15 mouse cellular contexts compared by ENCODE assay signal in the genomic region with DNA sequence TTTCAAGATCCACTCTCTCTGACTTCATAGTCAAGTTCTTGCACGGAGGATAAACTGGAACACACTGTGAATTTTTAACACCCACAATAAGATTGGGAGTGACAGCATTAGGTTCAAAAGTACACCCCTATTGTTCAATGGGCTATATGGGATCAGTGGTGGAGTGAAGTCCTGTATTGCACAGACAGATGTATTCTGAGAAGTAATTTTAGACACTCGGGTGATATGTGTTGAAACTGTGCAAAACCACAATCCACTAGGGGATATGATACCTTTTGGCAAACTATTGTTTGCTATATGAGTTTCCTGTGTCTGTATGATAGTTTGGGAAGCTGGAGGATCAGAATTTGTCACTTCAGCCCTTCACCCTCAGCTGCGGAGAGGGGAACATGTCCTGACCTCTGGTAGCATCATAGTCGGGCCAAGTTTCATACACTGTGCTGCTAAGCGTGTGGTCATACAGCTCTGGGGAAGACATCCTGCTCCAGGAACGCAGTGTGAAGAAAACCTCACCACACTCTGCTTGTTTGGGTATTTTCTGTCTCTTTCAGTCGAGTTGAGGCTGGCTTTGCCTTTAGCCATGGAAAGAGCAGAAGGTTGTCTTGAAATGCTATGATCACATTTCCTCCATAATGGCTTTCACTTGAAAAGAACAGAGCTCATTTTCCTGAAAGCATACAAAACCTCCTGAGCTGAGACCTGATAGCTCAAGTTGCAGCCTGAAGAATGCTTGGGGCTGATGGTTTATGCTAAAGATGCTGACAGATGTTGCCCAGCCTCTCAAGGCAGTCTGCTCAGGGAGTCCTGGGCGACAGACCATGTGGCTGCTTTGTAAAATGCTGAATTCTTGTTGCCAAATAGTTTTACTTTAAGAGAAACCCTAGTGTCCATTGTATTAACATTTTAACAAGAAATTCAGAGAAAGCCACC.
A peak's percentile ranks its signal among the peaks of the same experiment; 100 is the strongest.
DNase-seq lines count a peak whose midpoint lies in the region; ATAC-seq lines count a peak whose summit lies in the region.
"Had no signal": no experiment of that assay in that cellular context is flagged by ENCODE, and none has a peak within 500 bp of the region (broad histone marks: within the 10 kb centered on the region; RNA-seq: fewer than 3 reads in every experiment).

No protein-coding gene starts in this region.

- no peak for ATAC-seq in kidney, embryonic 16.5 days (ENCODE audit: low FRiP score, low TSS enrichment)
- no peak for ATAC-seq in heart, embryonic 13.5 days (ENCODE audit: extremely low read depth, insufficient number of reproducible peaks, low FRiP score, low TSS enrichment)
- 0 out of 2 replicates have a peak, but pooled peaks have one; percentile 12 for ATAC-seq in megakaryocyte, adult 5-6 weeks (ENCODE audit: poor library complexity, severe bottlenecking)
- ATAC-seq: forebrain, embryonic 15.5 days; lung, postnatal 0 days had no signal

- H3K4me2 ChIP-seq in kidney, embryonic 16.5 days (replicated peaks; ENCODE audit: low read depth, low read length), result no peak overlapping the region
- no peak overlapping the region for H3K4me2 ChIP-seq in heart, embryonic 13.5 days
- H3K4me2 ChIP-seq: forebrain, embryonic 15.5 days; neural tube, embryonic 12.5 days had no signal

- H3K27me3 ChIP-seq in kidney, embryonic 16.5 days (ENCODE audit: insufficient read depth, low read length), result no peaks in the 10 kb centered on the region
- H3K27me3 ChIP-seq in embryonic facial prominence, embryonic 10.5 days (replicated peaks; ENCODE audit: low read depth, poor library complexity, severe bottlenecking), result no peaks in the 10 kb centered on the region
- H3K27me3 ChIP-seq in heart, embryonic 13.5 days (replicated peaks), result no peaks in the 10 kb centered on the region
- H3K27me3 ChIP-seq: forebrain, embryonic 15.5 days; neural tube, embryonic 12.5 days had no signal

- no peaks in the 10 kb centered on the region for H3K9me3 ChIP-seq in kidney, embryonic 16.5 days (ENCODE audit: low read length)
- no peaks in the 10 kb centered on the region for H3K9me3 ChIP-seq in embryonic facial prominence, embryonic 10.5 days
- no peaks in the 10 kb centered on the region for H3K9me3 ChIP-seq in heart, embryonic 13.5 days
- H3K9me3 ChIP-seq: forebrain, embryonic 15.5 days; neural tube, embryonic 12.5 days had no signal

- H3K27ac ChIP-seq in kidney, embryonic 16.5 days (ENCODE audit: low read length), result peak overlapping the region; percentile 48; the same call in 1 of the 2 replicates
- H3K27ac ChIP-seq in embryonic facial prominence, embryonic 10.5 days (replicated peaks), result peak overlapping the region; percentile 82
- H3K27ac ChIP-seq in heart, embryonic 13.5 days (replicated peaks), result peak overlapping the region; percentile 80
- H3K27ac ChIP-seq: forebrain, embryonic 15.5 days; neural tube, embryonic 12.5 days had no signal

- no peak overlapping the region for H3K9ac ChIP-seq in kidney, embryonic 16.5 days (replicated peaks; ENCODE audit: low read length)
- H3K9ac ChIP-seq in heart, embryonic 13.5 days, result no peak overlapping the region
- H3K9ac ChIP-seq: forebrain, embryonic 15.5 days; neural tube, embryonic 12.5 days had no signal

- H3K36me3 ChIP-seq in kidney, embryonic 16.5 days (ENCODE audit: insufficient read depth, low read length), result no peaks in the 10 kb centered on the region
- no peaks in the 10 kb centered on the region for H3K36me3 ChIP-seq in embryonic facial prominence, embryonic 10.5 days (replicated peaks)
- no peaks in the 10 kb centered on the region for H3K36me3 ChIP-seq in heart, embryonic 13.5 days
- H3K36me3 ChIP-seq: forebrain, embryonic 15.5 days; neural tube, embryonic 12.5 days had no signal

- H3K4me1 ChIP-seq in kidney, embryonic 16.5 days (ENCODE audit: insufficient read depth, low read length), result peaks cover 20% of the 10 kb centered on the region
- H3K4me1 ChIP-seq in embryonic facial prominence, embryonic 10.5 days, result peaks cover 36% of the 10 kb centered on the region
- H3K4me1 ChIP-seq in heart, embryonic 13.5 days, result peaks cover 50% of the 10 kb centered on the region
- H3K4me1 ChIP-seq: forebrain, embryonic 15.5 days had no signal

- DNase-seq in kidney, postnatal 4 days, result no peak
- no peak for DNase-seq in embryonic facial prominence, embryonic 10.5 days (ENCODE audit: low spot score)
- DNase-seq in right cerebral cortex, postnatal 36 days (ENCODE audit: low spot score in 2 of 2), result no peak
- no peak for DNase-seq in natural killer cell, adult 2 months (ENCODE audit: low spot score in 2 of 2)
- DNase-seq: adrenal gland, postnatal 36 days; cerebellum, adult 2 months; kidney, adult 18-20 months; right cerebral cortex, postnatal 4 days; thymus, postnatal 14 days had no signal

- no peak overlapping the region for H3K4me3 ChIP-seq in kidney, embryonic 16.5 days (ENCODE audit: low read length)
- H3K4me3 ChIP-seq in embryonic facial prominence, embryonic 10.5 days, result no peak overlapping the region
- no peak overlapping the region for H3K4me3 ChIP-seq in heart, embryonic 13.5 days
- H3K4me3 ChIP-seq: forebrain, embryonic 15.5 days; neural tube, embryonic 12.5 days had no signal

- WGBS in kidney, embryonic 16.5 days, result 53% methylated on average over 8 of the region's 8 CpGs
- WGBS in embryonic facial prominence, embryonic 10.5 days, result 59% methylated on average over 8 of the region's 8 CpGs
- 50% methylated on average over 8 of the region's 8 CpGs for WGBS in heart, embryonic 13.5 days
